In genomic region chr12:16649819-16650218, GRCm38 (mm10) we compare ENCODE assay signal across 21 mouse cellular contexts. TPM values are rescaled to one million over a fixed set of nuclear protein-coding genes. Genes with fewer than 3 reads are reported as not detected.
"Had no signal": no experiment of that assay in that cellular context is flagged by ENCODE, and none has a peak within 500 bp of the region (broad histone marks: within the 10 kb centered on the region; RNA-seq: fewer than 3 reads in every experiment).

No protein-coding gene starts in this region.

- H3K4me2 ChIP-seq: liver, embryonic 11.5 days; liver, embryonic 15.5 days; midbrain, embryonic 15.5 days; neural tube, embryonic 12.5 days; stomach, embryonic 15.5 days had no signal

- DNase-seq: kidney, postnatal 10 days; kidney, postnatal 4 days; lung, adult 2 months; lung, postnatal 36 days; retina, postnatal 1 day; right cerebral cortex, postnatal 4 days; thymus, adult 2 months; thymus, postnatal 25 days had no signal

- H3K36me3 ChIP-seq: limb, embryonic 10.5 days; liver, embryonic 15.5 days; midbrain, embryonic 10.5 days; midbrain, embryonic 15.5 days; neural tube, embryonic 12.5 days; stomach, embryonic 15.5 days had no signal

- H3K4me1 ChIP-seq: liver, embryonic 15.5 days had no signal

- ATAC-seq: lung, postnatal 0 days; midbrain, embryonic 15.5 days had no signal

- H3K9ac ChIP-seq: liver, embryonic 15.5 days; midbrain, embryonic 15.5 days; neural tube, embryonic 12.5 days; stomach, embryonic 15.5 days had no signal

- H3K27ac ChIP-seq: layer of hippocampus, adult 2 months; limb, embryonic 10.5 days; liver, embryonic 15.5 days; midbrain, embryonic 10.5 days; midbrain, embryonic 15.5 days; neural tube, embryonic 12.5 days; stomach, embryonic 15.5 days had no signal

- H3K4me3 ChIP-seq: layer of hippocampus, adult 2 months; limb, embryonic 10.5 days; liver, embryonic 15.5 days; midbrain, embryonic 10.5 days; midbrain, embryonic 15.5 days; neural tube, embryonic 12.5 days; stomach, embryonic 15.5 days had no signal

- H3K9me3 ChIP-seq: limb, embryonic 10.5 days; liver, embryonic 15.5 days; midbrain, embryonic 10.5 days; midbrain, embryonic 15.5 days; neural tube, embryonic 12.5 days; stomach, embryonic 15.5 days had no signal

RNA-seq across cellular contexts. Expression of gene Ntsr2, which starts 3.4 kb away (rescaled TPM):
- total RNA-seq: megakaryocyte progenitor cell, adult 5-6 weeks; monocyte, adult 5-6 weeks; neutrophil, adult 5-6 weeks had no signal
- polyA plus RNA-seq: limb, embryonic 10.5 days; limb, embryonic 14.5 days; liver, embryonic 11.5 days; liver, embryonic 15.5 days; midbrain, embryonic 10.5 days had no signal
